Mouse (Mus musculus) brain, embryonic 14.5 days (tissue): ENCODE measurements at regions not wholly inside any gene's neighbourhood (a gene's known extent, or its start where the extent isn't known, plus 50 kb on each side); places are given as distances from the start of the nearest gene placed in this dataset.

Experiments
- CTCF ChIP-seq: fragments of 200-500 bp; IDR thresholded peaks from 2 replicates; pipeline ENCODE4 v1.5.1; 2012; ENCODE audit warnings: inconsistent platforms, mild to moderate bottlenecking, moderate library complexity, borderline replicate concordance; ENCODE audit not compliant: insufficient read depth, insufficient read length; ENCODE audit errors: extremely low read depth
- POLR2A ChIP-seq: fragments of 200-500 bp; IDR thresholded peaks from 2 replicates; pipeline ENCODE4 v1.6.1; 2012; ENCODE audit warnings: mild to moderate bottlenecking, inconsistent platforms, borderline replicate concordance; ENCODE audit not compliant: poor library complexity, insufficient read depth, insufficient read length, severe bottlenecking; ENCODE audit errors: extremely low read depth

GRCm38 (mm10) chr17:94002095-94002494 is 747.7 kb downstream of the Mettl4 start:
- TF ChIP-seq CTCF = no peak
- no peak for TF ChIP-seq POLR2A
